Mouse (Mus musculus): ENCODE measurements around the gene Dap3. TPM values are rescaled to one million over a fixed set of nuclear protein-coding genes. Genes with fewer than 3 reads are reported as not detected.

The Dap3 gene
- total and polyA plus RNA-seq, 3 experiments: 128 to 169 (median 145) TPM

DNA sequence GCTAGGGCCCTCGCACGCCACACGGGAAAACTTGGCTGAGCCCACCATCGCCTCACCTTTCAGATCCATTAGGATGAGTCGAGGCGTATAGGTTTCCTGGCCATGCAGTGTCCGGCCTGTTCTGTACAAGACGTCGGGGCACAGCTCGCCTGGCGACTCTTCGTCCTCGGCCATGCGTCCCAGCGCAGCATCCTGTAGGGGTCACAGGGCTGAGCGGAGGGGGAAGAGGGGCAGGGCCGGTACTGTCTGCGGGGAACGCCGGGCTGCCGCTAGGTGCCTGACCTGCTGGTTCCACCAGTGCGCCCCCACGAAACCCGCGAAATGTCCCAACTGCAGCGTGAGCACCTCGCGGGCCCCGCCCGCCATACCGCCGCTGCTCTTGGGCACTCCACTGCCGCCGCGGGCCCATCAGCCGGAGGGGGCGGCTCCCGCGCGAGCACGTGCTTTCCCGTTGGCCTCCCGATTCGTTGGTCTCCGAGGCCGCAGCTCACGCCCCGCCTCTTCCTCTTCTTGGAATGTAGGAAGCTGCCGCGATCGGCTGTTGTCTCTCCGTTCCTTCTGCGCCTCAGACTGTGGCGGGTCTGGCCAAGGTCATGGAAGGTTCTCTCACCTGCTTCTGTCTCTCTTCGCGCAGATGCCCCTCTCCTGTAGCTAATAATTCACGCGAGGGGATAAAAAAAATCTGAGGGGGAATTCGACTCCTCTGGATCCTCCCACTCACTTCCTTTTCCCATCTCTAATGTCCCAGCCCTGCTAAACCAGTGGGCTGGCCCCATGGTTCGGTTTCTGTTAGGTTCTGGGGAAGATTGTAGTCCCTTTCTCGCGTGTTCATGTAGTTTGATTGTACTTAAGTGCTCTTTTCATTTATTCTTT, 37.2 kb downstream of the Dap3 start, which contains the start of gene Msto1 (continued):
- TF ChIP-seq MXI1 (IDR thresholded peaks at IDR 0.05; ENCODE audit: low read depth, low read length): peak; percentile 89

DNA sequence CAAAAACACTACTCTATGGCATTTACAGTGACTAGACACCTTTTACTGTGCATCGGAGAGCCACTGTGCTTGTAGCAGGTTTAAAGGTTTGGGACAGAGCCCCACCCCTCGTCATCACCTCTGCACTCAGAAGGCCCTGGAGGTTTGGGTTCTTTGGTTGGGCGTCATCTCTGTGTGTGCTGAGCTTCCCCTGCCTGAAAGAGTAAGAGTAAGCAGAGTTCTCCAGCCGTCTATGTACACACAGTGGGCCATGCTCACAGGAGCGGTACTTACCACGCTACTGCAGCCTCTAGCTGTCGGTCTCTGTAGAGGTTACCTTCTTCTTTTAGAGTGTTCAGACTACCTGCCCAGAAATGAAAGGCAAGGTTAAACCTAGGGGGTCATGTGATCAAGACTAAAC, 38.4 kb downstream of the Dap3 start:
- Histone ChIP-seq H3K36me3 (replicated peaks in 1 of 2; ENCODE audit: control insufficient read depth in 1 of 2, insufficient read depth in 1 of 2, low read length in 1 of 2) (peaks cover 46 to 60% of the 10 kb centered on the region in 2 experiments), H3K27me3 (replicated peaks) (no peaks in the 10 kb centered on the region), H3K4me2 (ENCODE audit: insufficient read depth, low read depth, poor library complexity, severe bottlenecking) (peak overlapping the region; percentile 57; the same call in 1 of the 2 replicates), H3K9me3 (replicated peaks; ENCODE audit: low read length) (no peaks in the 10 kb centered on the region), H3K79me2 (replicated peaks; ENCODE audit: control insufficient read depth, extremely low read depth, insufficient read depth, poor library complexity, severe bottlenecking) (peaks cover 13% of the 10 kb centered on the region; the same call in 1 of the 2 replicates), H3K4me3 (replicated peaks in 1 of 3; ENCODE audit: low read depth in 2 of 3, low read length in 2 of 3, poor library complexity in 1 of 3) (peak overlapping the region; percentile 80 to 93 (median 86)), H3K9ac (ENCODE audit: insufficient read depth, low read depth) (no peak overlapping the region; the same call in 1 of the 2 replicates), H3K27ac (ENCODE audit: insufficient read depth, low read depth) (no peak overlapping the region), H3K4me1 (ENCODE audit: control insufficient read depth in 1 of 2, insufficient read depth in 2 of 2) (peaks cover 5 to 16% of the 10 kb centered on the region in 2 experiments; a peak in 3 of 4 replicates)
- no peak for DNase-seq (ENCODE audit: extremely low read depth)
- dilution Hi-C loops (cut with MboI; ENCODE audit: extremely low pct_ligation_motif_present, extremely low pct_unique_long_range_greater_than_20kb, low sequenced_read_pairs) (no loop called here), in situ Hi-C loops (cut with MboI; ENCODE audit: low pct_ligation_motif_present, low pct_unique_long_range_greater_than_20kb, low sequenced_read_pairs) (no loop called here)
- TF ChIP-seq MYC (IDR thresholded peaks at IDR 0.05; ENCODE audit: low read depth, low read length) (no peak), MEF2A (IDR thresholded peaks at IDR 0.05; ENCODE audit: borderline replicate concordance, low read depth, low read length) (no peak), RCOR1 (conservative IDR thresholded peaks at IDR 0.05; ENCODE audit: low read depth, low read length) (no peak), RAD21 (IDR thresholded peaks at IDR 0.05; ENCODE audit: low read depth, low read length) (no peak)

DNA sequence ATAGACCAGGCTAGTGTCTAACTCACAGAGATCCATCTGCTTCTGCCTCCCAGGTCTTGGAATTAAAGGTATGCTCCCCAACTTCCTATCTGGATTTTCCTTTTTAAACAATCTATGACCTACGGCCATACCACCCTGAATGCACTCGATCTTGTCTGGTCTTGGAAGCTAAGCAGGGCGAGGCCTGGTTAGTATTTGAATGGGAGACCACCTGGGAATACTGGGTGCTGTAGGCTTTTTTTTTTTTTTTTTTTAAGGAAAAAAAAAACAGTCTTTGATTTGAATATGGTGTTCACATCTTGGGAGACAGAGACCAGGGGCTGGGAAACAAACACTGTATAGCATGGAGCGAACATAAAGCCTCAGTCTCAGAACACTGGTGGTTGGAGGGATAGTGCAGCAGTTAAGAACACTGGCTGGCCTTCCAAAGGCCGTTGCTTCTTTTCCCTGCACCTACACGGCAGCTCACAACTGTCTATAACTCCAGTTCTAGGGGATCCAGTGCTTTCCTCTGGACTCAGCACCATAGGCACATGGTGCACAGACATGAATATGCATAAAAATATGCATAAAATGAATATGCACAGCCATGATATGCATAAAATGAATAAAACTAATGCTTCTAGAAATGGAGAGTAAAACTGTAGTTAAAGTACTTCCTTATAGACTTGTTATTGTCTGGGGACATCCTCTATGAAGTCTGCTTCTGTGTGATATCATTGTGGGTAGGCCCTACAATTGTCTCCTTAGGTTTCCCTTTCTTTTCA, 44.4 kb downstream of the Dap3 start:
- H3K4me1 ChIP-seq (ENCODE audit: control insufficient read depth in 1 of 2, insufficient read depth in 2 of 2): no peaks in the 10 kb centered on the region
- no peaks in the 10 kb centered on the region for H3K9me3 ChIP-seq (replicated peaks; ENCODE audit: low read length)
- H3K27me3 ChIP-seq (replicated peaks): no peaks in the 10 kb centered on the region
- H3K9ac ChIP-seq (ENCODE audit: insufficient read depth, low read depth): no peak overlapping the region
- H3K4me2 ChIP-seq (ENCODE audit: insufficient read depth, low read depth, poor library complexity, severe bottlenecking): no peak overlapping the region
- peaks cover 83 to 98% of the 10 kb centered on the region in 2 experiments for H3K36me3 ChIP-seq (replicated peaks in 1 of 2; ENCODE audit: control insufficient read depth in 1 of 2, insufficient read depth in 1 of 2, low read length in 1 of 2)
- H3K79me2 ChIP-seq (replicated peaks; ENCODE audit: control insufficient read depth, extremely low read depth, insufficient read depth, poor library complexity, severe bottlenecking): no peaks in the 10 kb centered on the region
- in situ Hi-C loops (cut with MboI; ENCODE audit: low pct_ligation_motif_present, low pct_unique_long_range_greater_than_20kb, low sequenced_read_pairs) (loop anchor here (10.0 kb wide), 1 partner anchor 52 kb away; no protein-coding TSS in a partner anchor), dilution Hi-C loops (cut with MboI; ENCODE audit: extremely low pct_ligation_motif_present, extremely low pct_unique_long_range_greater_than_20kb, low sequenced_read_pairs) (no loop called here)
- no peak overlapping the region for H3K4me3 ChIP-seq (replicated peaks in 1 of 3; ENCODE audit: low read depth in 2 of 3, low read length in 2 of 3, poor library complexity in 1 of 3)
- TF ChIP-seq ZMIZ1 (IDR thresholded peaks at IDR 0.05; ENCODE audit: low read depth, low read length) (no peak), MYC (IDR thresholded peaks at IDR 0.05; ENCODE audit: low read depth, low read length) (no peak), GABPA (IDR thresholded peaks at IDR 0.05; ENCODE audit: insufficient replicate concordance, low read depth, low read length) (no peak), ZC3H11A (IDR thresholded peaks at IDR 0.05; ENCODE audit: low read depth, low read length) (no peak), CTCF (conservative IDR thresholded peaks at IDR 0.05 in 1 of 2, IDR thresholded peaks at IDR 0.05 in 1 of 2; ENCODE audit: low read depth in 2 of 2, low read length in 2 of 2) (no peak), USF2 (conservative IDR thresholded peaks at IDR 0.05; ENCODE audit: low read depth, low read length) (no peak), POLR2AphosphoS2 (IDR thresholded peaks at IDR 0.05; ENCODE audit: low read depth, low read length) (no peak), JUN (IDR thresholded peaks at IDR 0.05; ENCODE audit: insufficient read depth, low read depth, low read length) (no peak), RCOR1 (conservative IDR thresholded peaks at IDR 0.05; ENCODE audit: low read depth, low read length) (no peak), NELFE (IDR thresholded peaks at IDR 0.05; ENCODE audit: low read depth, low read length) (no peak), BHLHE40 (IDR thresholded peaks at IDR 0.05; ENCODE audit: low read depth, low read length) (no peak), ZNF384 (IDR thresholded peaks at IDR 0.05; ENCODE audit: low read depth, low read length) (no peak), PAX5 (IDR thresholded peaks at IDR 0.05; ENCODE audit: low read length) (no peak), UBTF (IDR thresholded peaks at IDR 0.05; ENCODE audit: low read depth, low read length) (no peak), E2F4 (IDR thresholded peaks at IDR 0.05; ENCODE audit: insufficient replicate concordance, low read depth, low read length) (no peak), ZKSCAN1 (IDR thresholded peaks at IDR 0.05; ENCODE audit: borderline replicate concordance, low read depth, low read length) (no peak), ELF1 (IDR thresholded peaks at IDR 0.05; ENCODE audit: low read depth, low read length) (no peak), MXI1 (IDR thresholded peaks at IDR 0.05; ENCODE audit: low read depth, low read length) (no peak)
- H3K27ac ChIP-seq (ENCODE audit: insufficient read depth, low read depth): no peak overlapping the region
- no peak for DNase-seq (ENCODE audit: extremely low read depth)
